Mouse (Mus musculus) small intestine, adult 2 months (tissue): Measurements from ENCODE around the gene Oaz2. TPM values are rescaled to one million over a fixed set of nuclear protein-coding genes. Genes with fewer than 3 reads are reported as not detected.

Source experiments
- H3K27ac ChIP-seq: fragments of 200-500 bp; 2 replicates; pipeline ENCODE4 v1.5.1; 2012; ENCODE audit warnings: low read depth, low read length, control low read depth, inconsistent platforms; ENCODE audit not compliant: insufficient read depth
- H3K27me3 ChIP-seq: fragments of 200-500 bp; 2 replicates; pipeline ENCODE4 v1.6.1; 2012; ENCODE audit warnings: mild to moderate bottlenecking, moderate library complexity, low read length, inconsistent platforms; ENCODE audit not compliant: control insufficient read depth, insufficient read depth
- H3K36me3 ChIP-seq: fragments of 200-500 bp; 2 replicates; pipeline ENCODE4 v1.6.1; 2012; ENCODE audit warnings: mild to moderate bottlenecking, low read length, control low read depth, inconsistent platforms; ENCODE audit not compliant: control insufficient read depth, insufficient read depth
- H3K4me1 ChIP-seq: fragments of 200-500 bp; 2 replicates; pipeline ENCODE4 v1.6.1; 2012; ENCODE audit warnings: low read length, inconsistent platforms, mixed read lengths; ENCODE audit not compliant: control insufficient read depth, insufficient read depth, insufficient read length
- H3K4me3 ChIP-seq: fragments of 200-500 bp; 2 replicates; pipeline ENCODE4 v1.5.1; 2012; ENCODE audit warnings: low read depth, mild to moderate bottlenecking, control low read depth, inconsistent platforms, low read length, moderate library complexity
- CTCF ChIP-seq: fragments of 200-500 bp; IDR thresholded peaks from 2 replicates; pipeline ENCODE4 v1.5.1; 2012; ENCODE audit warnings: low read depth, mild to moderate bottlenecking, control low read depth, inconsistent platforms, low read length, moderate library complexity, mixed read lengths; ENCODE audit not compliant: insufficient replicate concordance, insufficient read length; ENCODE audit errors: extremely low read depth
- POLR2A ChIP-seq: fragments of 200-500 bp; IDR thresholded peaks from 2 replicates; pipeline ENCODE4 v1.6.1; 2012; ENCODE audit warnings: low read depth, mild to moderate bottlenecking, control low read depth, inconsistent platforms, low read length, moderate library complexity
- WGBS: fragments of 180-500 bp; shearing (Covaris S2); methylation state at CpG from one replicate; pipeline ENCODE4 v1.1.7; 2018; 5-methylcytosine and 5-hydroxymethylcytosine counted together
- polyA plus RNA-seq: library from polyadenylated mRNA; depleted of rRNA; stranded (reverse); fragments of >200 nt; gene quantifications from 2 replicates; pipeline ENCODE4 v1.2.3, GENCODE M21; 2012

The Oaz2 gene
- polyA plus RNA-seq, 1 experiment: 39.7 TPM

DNA sequence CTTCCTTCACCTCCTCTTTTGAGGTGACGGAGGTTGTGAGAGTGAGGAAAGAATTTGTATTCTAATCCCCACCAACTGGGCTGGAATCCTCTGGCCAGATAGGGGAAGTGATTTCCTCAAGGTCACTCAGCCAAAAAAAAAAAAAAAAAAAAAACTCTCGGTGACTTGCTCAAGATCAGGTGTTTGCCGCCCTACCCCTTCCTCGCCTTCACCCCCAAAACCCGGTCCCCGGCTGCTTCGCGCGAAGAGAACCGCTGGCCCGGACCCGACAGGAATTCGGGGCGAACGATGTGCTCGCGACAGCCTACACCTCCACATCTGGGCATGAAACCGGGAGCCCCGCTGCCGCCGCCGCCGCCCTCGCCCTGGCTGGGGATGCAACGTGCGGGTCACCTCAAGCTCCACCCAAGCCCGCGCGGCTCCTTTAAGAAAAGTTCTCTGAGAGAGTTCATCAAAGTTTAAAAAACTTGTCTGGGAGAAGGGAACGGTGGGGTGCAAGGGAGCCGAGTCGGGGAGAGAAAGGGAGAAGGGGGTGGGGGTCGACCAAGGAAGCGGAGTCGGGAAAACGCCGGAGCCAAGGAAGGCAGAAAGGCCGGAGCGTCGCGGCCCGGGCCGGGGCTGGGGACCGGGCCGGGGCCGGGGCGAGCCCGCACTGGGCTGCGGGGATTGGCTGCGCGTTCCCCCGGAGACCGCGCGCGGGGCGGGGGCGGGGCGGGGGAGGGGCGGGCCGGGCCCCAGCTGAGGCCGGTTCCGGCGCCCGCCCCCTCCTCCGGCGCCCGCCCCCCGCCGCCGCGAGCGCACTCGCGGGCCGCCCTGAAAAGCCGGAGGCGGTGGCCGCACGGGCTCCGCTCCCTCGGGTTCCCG, 37.8 kb upstream of the Oaz2 start:
- Histone ChIP-seq H3K4me3 (peak overlapping the region; percentile 82), H3K4me1 (peaks cover 2% of the 10 kb centered on the region; the same call in 1 of the 2 replicates), H3K27ac (peak overlapping the region; percentile 21; the same call in 1 of the 2 replicates), H3K36me3 (no peaks in the 10 kb centered on the region), H3K27me3 (peaks cover 39% of the 10 kb centered on the region)
- under 1% methylated on average over 76 of the region's 83 CpGs for WGBS
- TF ChIP-seq CTCF (no peak), POLR2A (no peak; the same call in 1 of the 2 replicates)

DNA sequence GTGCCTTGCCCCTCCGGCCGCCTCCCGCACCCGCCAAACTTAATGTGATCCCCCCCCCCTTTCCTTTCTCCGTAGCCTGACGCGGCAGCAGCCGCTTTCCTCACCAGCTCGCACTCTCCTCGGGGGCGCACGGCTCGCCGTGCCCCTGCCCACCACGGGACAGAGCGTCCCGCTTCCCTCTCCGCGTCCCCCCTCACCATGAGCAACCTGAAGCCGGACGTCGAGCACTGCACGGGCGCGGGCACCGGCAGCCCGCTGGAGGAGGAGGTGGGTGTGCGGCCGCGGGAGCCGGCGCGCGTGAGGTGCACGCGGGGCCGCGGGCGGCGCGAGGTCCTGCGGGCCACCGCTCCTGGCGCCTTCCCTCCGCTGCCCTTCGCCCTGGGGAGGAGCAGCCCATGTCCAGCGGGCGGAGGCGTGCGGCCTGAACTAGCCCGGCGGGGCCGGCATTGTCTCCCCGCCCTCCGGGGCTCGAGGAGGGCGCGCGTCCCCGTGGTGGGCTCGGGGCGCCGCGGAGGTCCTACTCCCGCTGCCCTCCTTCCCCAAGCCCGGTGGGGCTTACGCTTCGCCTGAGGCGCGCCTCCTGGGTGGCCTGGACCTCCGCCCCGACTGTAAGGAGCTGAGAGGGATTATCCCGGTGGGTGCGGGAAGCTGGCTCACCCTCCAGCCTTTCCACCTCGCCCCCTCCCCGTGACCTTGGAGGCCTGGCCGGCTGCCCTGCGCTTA, 37.0 kb upstream of the Oaz2 start:
- H3K4me3 ChIP-seq: peak overlapping the region; percentile 70
- peaks cover 2% of the 10 kb centered on the region; the same call in 1 of the 2 replicates for H3K4me1 ChIP-seq
- 2% methylated on average over 77 of the region's 78 CpGs for WGBS
- no peaks in the 10 kb centered on the region for H3K36me3 ChIP-seq
- 0 out of 2 replicates have a peak overlapping the region, but pooled peaks have one; percentile 1 for H3K27ac ChIP-seq
- no peak for TF ChIP-seq POLR2A
- no peak for TF ChIP-seq CTCF
- H3K27me3 ChIP-seq: peaks cover 39% of the 10 kb centered on the region

DNA sequence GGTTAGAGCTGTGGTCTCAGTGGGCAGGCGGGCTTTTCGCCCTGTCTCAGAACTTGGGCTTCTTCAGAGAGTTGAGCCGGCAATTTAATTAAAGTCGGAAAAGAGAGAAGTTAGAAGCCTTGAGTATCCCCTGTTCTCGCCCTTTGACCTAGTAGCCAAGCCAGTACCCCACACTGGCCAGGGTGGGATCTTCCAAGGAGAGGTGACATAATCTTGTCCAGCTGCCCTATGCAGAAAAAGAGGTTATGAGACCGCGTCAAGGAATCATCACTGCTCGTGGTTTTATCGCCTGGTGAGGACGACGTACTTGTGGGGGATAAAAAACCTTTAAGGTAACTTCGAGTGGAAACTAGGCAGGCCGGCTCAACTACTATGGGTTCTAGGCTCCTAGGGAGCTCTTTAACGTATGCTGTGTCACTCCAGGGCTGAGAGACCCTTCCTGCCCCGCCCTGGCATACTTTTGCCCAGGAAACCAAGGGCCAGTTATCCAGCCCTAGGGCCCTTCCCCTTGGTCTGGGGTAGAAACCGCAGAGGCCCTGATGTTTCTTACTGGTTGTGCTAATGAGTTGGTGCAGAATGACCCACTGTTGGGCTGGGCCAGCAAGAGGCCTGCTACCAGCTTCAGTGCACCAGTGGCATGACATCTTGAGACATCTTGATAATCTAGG, 36.3 kb upstream of the Oaz2 start:
- Histone ChIP-seq H3K4me3 (peak overlapping the region; percentile 70), H3K36me3 (no peaks in the 10 kb centered on the region), H3K4me1 (peaks cover 2% of the 10 kb centered on the region; the same call in 1 of the 2 replicates), H3K27me3 (peaks cover 39% of the 10 kb centered on the region), H3K27ac (no peak overlapping the region)
- 71% methylated on average over 16 of the region's 16 CpGs for WGBS
- TF ChIP-seq POLR2A (no peak), CTCF (no peak)

DNA sequence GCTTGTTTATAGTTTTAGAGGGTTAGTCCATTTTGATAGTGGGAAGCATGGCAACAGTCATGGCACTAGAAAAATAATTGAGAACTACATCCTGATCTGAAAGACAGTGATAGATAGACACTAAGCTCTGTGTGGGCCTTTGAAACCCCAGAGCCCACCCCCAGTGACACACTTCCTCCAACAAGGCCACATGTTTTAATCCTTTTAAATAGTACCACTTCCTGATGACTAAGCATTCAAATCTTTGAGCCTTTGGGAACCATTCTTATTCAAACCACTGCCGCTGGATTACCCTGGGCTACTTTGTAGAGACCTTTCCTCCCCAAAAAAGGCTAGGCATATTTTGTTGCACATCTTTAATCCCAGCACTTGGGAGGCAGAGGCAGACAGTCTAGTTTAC, 32.0 kb upstream of the Oaz2 start:
- Histone ChIP-seq H3K4me3 (no peak overlapping the region), H3K36me3 (no peaks in the 10 kb centered on the region), H3K27ac (no peak overlapping the region), H3K27me3 (peaks cover 12% of the 10 kb centered on the region), H3K4me1 (peaks cover 2% of the 10 kb centered on the region; the same call in 1 of the 2 replicates)
- WGBS: 75% methylated on average over 1 of the region's 1 CpGs
- TF ChIP-seq POLR2A (no peak), CTCF (no peak)

DNA sequence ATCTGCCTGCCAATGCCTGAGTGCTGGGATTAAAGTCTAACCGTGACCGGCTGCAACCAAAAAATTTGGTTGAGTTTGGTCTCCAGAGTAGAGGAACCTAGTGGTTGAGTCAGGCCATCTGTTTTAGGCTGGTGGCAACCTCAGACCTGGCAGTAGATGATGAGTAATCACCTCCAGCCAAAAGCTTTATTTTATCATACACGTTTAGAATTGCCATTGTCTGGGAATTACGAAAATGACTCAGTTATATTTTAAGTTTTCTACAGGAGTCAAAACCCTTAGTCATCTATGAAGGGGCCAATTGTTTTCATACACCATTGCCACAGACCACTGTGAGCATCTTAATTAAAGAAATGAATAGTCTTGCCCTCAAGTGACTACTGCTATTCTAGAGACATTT, 30.9 kb upstream of the Oaz2 start:
- 86% methylated on average over 4 of the region's 4 CpGs for WGBS
- no peaks in the 10 kb centered on the region for H3K4me1 ChIP-seq
- TF ChIP-seq POLR2A: no peak
- no peak for TF ChIP-seq CTCF
- no peaks in the 10 kb centered on the region for H3K36me3 ChIP-seq
- H3K27ac ChIP-seq: no peak overlapping the region
- no peaks in the 10 kb centered on the region for H3K27me3 ChIP-seq
- no peak overlapping the region for H3K4me3 ChIP-seq

DNA sequence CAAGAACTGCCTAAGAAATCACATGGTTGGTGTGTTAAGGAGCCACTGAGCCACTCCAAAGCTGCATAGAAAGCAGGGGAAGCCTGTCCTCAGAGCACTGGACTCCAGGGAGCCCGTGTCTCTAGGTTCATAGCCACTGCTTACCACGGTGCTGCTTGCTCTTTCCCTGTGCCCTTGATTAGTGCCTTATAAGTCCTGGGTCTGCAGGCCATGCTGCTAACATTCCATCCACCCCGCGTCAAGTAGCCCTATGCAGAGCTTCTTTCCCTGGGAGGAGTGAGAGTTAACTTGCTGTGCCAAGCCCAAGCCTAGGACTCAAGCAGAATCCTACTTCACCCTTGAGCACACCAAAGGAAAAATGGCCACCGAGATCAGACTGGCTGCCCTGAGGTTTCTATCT, 28.7 kb upstream of the Oaz2 start:
- TF ChIP-seq CTCF: no peak
- no peak for TF ChIP-seq POLR2A
- H3K27ac ChIP-seq: peak overlapping the region; percentile 33; the same call in 1 of the 2 replicates

More for the DNA sequence above, 28.7 kb upstream of the Oaz2 start:
- Histone ChIP-seq H3K4me3 (no peak overlapping the region), H3K27me3 (no peaks in the 10 kb centered on the region), H3K36me3 (no peaks in the 10 kb centered on the region), H3K4me1 (no peaks in the 10 kb centered on the region)
- WGBS: 71% methylated on average over 5 of the region's 5 CpGs
